Mouse (Mus musculus): ENCODE data around the gene Rpn2.

- TF ChIP-seq POLR2A (IDR thresholded peaks at IDR 0.05; ENCODE audit: borderline replicate concordance, control insufficient read depth, low read depth, low read length) (no peak), CTCF (IDR thresholded peaks at IDR 0.05; ENCODE audit: control insufficient read depth, insufficient read depth, low read length) (no peak)
Measured at GRCm38 (mm10) chr2:157320886-157321285, 42.1 kb downstream of the Rpn2 start.

Measured in bone marrow, adult 2 months (tissue).